Mouse (Mus musculus): ENCODE results near the gene Usp32. TPM values are rescaled to one million over a fixed set of nuclear protein-coding genes. Genes with fewer than 3 reads are reported as not detected.

The Usp32 gene
- total and polyA plus RNA-seq, 3 experiments, result 4.0 to 24.5 (median 22.6) TPM

DNA sequence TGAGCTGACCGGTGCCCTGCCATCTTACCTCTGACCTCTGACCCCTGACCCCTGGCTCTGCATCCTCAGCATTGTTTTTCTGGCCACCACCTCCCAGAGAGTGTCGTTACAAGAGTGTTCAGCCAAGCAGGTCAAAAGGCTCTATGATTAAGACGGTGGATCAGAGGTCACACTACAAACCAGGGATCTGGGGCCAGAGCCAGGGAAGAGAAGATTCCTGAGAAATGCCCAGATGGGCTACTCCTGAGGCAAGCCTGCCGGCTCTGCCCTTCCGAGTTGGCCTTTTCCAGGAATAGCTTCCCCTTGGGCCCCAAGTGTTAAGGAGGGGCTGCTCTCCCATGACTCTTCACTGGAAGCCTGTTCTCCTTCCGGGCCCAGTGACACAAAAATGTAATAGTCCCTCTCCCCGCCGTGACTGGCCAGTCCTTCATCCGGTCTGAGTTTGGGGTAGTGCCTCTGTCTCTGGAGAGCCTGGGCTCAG is 180.2 kb downstream of the Usp32 start:
- intact Hi-C loops (cut with DNase I), result loop anchor here (1.0 to 2.0 kb wide), 2 partner anchors 10 to 15 kb away; no protein-coding TSS in a partner anchor
- WGBS, result 4% methylated on average over 9 of the region's 9 CpGs
- DNase-seq, result peak; percentile 65 to 73
- peak overlapping the region; percentile 21 for H3K4me3 ChIP-seq
- H3K36me3 ChIP-seq (ENCODE audit: control insufficient read depth, insufficient read depth, low read length), result no peaks in the 10 kb centered on the region
- no peak overlapping the region for H3K9ac ChIP-seq (ENCODE audit: low read depth, low read length)
- no peaks in the 10 kb centered on the region for H3K79me2 ChIP-seq (replicated peaks; ENCODE audit: control insufficient read depth, insufficient read depth, low read length)
- H3K27me3 ChIP-seq (ENCODE audit: control insufficient read depth, insufficient read depth, low read length), result no peaks in the 10 kb centered on the region
- H3K27ac ChIP-seq, result peak overlapping the region; percentile 75
- TF ChIP-seq POLR2A (IDR thresholded peaks at IDR 0.05; ENCODE audit: insufficient read depth, low read depth, low read length) (peak; percentile 45; the same call in 1 of the 2 replicates), EP300 (IDR thresholded peaks at IDR 0.05; ENCODE audit: insufficient read depth, low read depth, low read length) (peak; percentile 54), CTCF (IDR thresholded peaks at IDR 0.05) (no peak)
- peaks cover 6% of the 10 kb centered on the region for H3K4me1 ChIP-seq (ENCODE audit: control insufficient read depth, insufficient read depth, low read length)

- 27% methylated on average over 5 of the region's 5 CpGs for WGBS
- H3K36me3 ChIP-seq (ENCODE audit: control insufficient read depth, insufficient read depth, low read length), result no peaks in the 10 kb centered on the region
- TF ChIP-seq CTCF (IDR thresholded peaks at IDR 0.05) (no peak), EP300 (IDR thresholded peaks at IDR 0.05; ENCODE audit: insufficient read depth, low read depth, low read length) (no peak), POLR2A (IDR thresholded peaks at IDR 0.05; ENCODE audit: insufficient read depth, low read depth, low read length) (no peak)
- no peaks in the 10 kb centered on the region for H3K27me3 ChIP-seq (ENCODE audit: control insufficient read depth, insufficient read depth, low read length)
- peak overlapping the region; percentile 21 for H3K4me3 ChIP-seq
- peak overlapping the region; percentile 75 for H3K27ac ChIP-seq
- intact Hi-C loops (cut with DNase I), result no loop called here
- H3K79me2 ChIP-seq (replicated peaks; ENCODE audit: control insufficient read depth, insufficient read depth, low read length), result no peaks in the 10 kb centered on the region
- no peak for DNase-seq
- H3K9ac ChIP-seq (ENCODE audit: low read depth, low read length), result peak overlapping the region; percentile 43
- peaks cover 6% of the 10 kb centered on the region for H3K4me1 ChIP-seq (ENCODE audit: control insufficient read depth, insufficient read depth, low read length)
Observed at GRCm38 (mm10) chr11:84959181-84959580, 180.8 kb downstream of the Usp32 start.

DNA sequence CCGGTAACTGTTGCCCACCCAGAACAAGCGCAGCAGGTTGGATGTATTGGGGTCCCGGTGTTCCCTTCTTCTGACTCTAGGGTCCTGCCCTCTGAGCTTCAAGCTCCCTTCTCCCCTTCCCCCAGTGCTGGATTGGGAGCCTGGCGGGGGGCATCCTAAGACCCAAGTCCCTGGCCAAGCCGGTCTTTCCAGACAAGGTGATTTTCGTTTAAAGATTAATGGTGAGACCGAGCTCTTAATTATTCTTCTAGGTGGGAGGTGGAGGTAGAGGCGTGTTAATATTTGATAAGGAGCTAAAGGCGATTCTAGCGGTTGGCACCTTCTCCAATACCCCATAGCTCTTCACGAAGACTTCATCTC is 181.7 kb downstream of the Usp32 start:
- no peaks in the 10 kb centered on the region for H3K27me3 ChIP-seq (ENCODE audit: control insufficient read depth, insufficient read depth, low read length)
- intact Hi-C loops (cut with DNase I), result no loop called here
- WGBS, result 5% methylated on average over 11 of the region's 11 CpGs
- no peaks in the 10 kb centered on the region for H3K79me2 ChIP-seq (replicated peaks; ENCODE audit: control insufficient read depth, insufficient read depth, low read length)
- DNase-seq, result peak in 1 of 2 experiments; percentile 33
- H3K36me3 ChIP-seq (ENCODE audit: control insufficient read depth, insufficient read depth, low read length), result no peaks in the 10 kb centered on the region
- peak overlapping the region; percentile 68 for H3K9ac ChIP-seq (ENCODE audit: low read depth, low read length)
- H3K27ac ChIP-seq, result peak overlapping the region; percentile 75
- no peak for TF ChIP-seq POLR2A (IDR thresholded peaks at IDR 0.05; ENCODE audit: insufficient read depth, low read depth, low read length)
- no peak for TF ChIP-seq EP300 (IDR thresholded peaks at IDR 0.05; ENCODE audit: insufficient read depth, low read depth, low read length)
- TF ChIP-seq CTCF (IDR thresholded peaks at IDR 0.05), result no peak
- peaks cover 6% of the 10 kb centered on the region for H3K4me1 ChIP-seq (ENCODE audit: control insufficient read depth, insufficient read depth, low read length)
- H3K4me3 ChIP-seq, result peak overlapping the region; percentile 51

GRCm38 (mm10) chr11:84957591-84958270 is 182.2 kb downstream of the Usp32 start, which contains the start of gene Car4:
Gene Car4 (plus strand): TSS chr11:84957786.
- peak; percentile 47 to 61 for DNase-seq
- TF ChIP-seq CTCF (IDR thresholded peaks at IDR 0.05) (peak; percentile 39), POLR2A (IDR thresholded peaks at IDR 0.05; ENCODE audit: insufficient read depth, low read depth, low read length) (peak; percentile 87), EP300 (IDR thresholded peaks at IDR 0.05; ENCODE audit: insufficient read depth, low read depth, low read length) (no peak)
- Histone ChIP-seq H3K36me3 (ENCODE audit: control insufficient read depth, insufficient read depth, low read length) (no peaks in the 10 kb centered on the region), H3K4me1 (ENCODE audit: control insufficient read depth, insufficient read depth, low read length) (peaks cover 6% of the 10 kb centered on the region), H3K27ac (peak within 1 kb of the TSS; percentile 75), H3K27me3 (ENCODE audit: control insufficient read depth, insufficient read depth, low read length) (no peaks in the 10 kb centered on the region), H3K9ac (ENCODE audit: low read depth, low read length) (peak within 1 kb of the TSS; percentile 68), H3K79me2 (replicated peaks; ENCODE audit: control insufficient read depth, insufficient read depth, low read length) (no peaks in the 10 kb centered on the region), H3K4me3 (peak within 1 kb of the TSS; percentile 51)
- WGBS, result 1% methylated on average over 49 of the region's 49 CpGs
- intact Hi-C loops (cut with DNase I), result no loop called here

GRCm38 (mm10) chr11:84957171-84957570 is 182.8 kb downstream of the Usp32 start:
- 6% methylated on average over 15 of the region's 15 CpGs for WGBS
- H3K36me3 ChIP-seq (ENCODE audit: control insufficient read depth, insufficient read depth, low read length), result no peaks in the 10 kb centered on the region
- H3K27me3 ChIP-seq (ENCODE audit: control insufficient read depth, insufficient read depth, low read length), result no peaks in the 10 kb centered on the region

DNA sequence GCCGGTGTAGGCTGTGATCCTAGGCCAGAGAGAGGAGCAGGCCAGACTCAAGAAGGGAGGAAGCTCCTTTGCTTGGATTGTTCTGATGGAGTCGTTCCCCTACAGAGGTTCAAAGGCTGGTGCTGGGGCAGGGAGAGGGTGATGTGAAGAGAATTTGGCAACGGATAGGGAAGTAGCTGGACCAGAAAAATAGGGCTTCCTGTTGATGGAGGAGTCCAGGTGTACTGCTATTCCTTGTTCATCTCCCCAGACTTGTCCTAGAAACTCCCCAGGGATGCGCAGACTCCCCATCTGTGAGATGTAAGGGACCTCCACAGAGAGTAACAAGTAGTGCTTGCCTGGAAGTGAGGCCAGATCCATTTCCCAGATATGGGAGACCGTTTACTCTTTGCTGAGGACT is 183.6 kb downstream of the Usp32 start:
- Histone ChIP-seq H3K79me2 (replicated peaks; ENCODE audit: control insufficient read depth, insufficient read depth, low read length) (no peaks in the 10 kb centered on the region), H3K27me3 (ENCODE audit: control insufficient read depth, insufficient read depth, low read length) (no peaks in the 10 kb centered on the region), H3K36me3 (ENCODE audit: control insufficient read depth, insufficient read depth, low read length) (no peaks in the 10 kb centered on the region), H3K4me1 (ENCODE audit: control insufficient read depth, insufficient read depth, low read length) (peaks cover 6% of the 10 kb centered on the region), H3K27ac (no peak overlapping the region), H3K9ac (ENCODE audit: low read depth, low read length) (no peak overlapping the region), H3K4me3 (no peak overlapping the region)
- DNase-seq, result no peak
- no peak for TF ChIP-seq CTCF (IDR thresholded peaks at IDR 0.05)
- TF ChIP-seq POLR2A (IDR thresholded peaks at IDR 0.05; ENCODE audit: insufficient read depth, low read depth, low read length), result no peak
- no peak for TF ChIP-seq EP300 (IDR thresholded peaks at IDR 0.05; ENCODE audit: insufficient read depth, low read depth, low read length)
- 33% methylated on average over 5 of the region's 5 CpGs for WGBS
- intact Hi-C loops (cut with DNase I), result no loop called here

More at GRCm38 (mm10) chr11:84957171-84957570, 182.8 kb downstream of the Usp32 start:
- DNase-seq, result no peak
- H3K79me2 ChIP-seq (replicated peaks; ENCODE audit: control insufficient read depth, insufficient read depth, low read length), result no peaks in the 10 kb centered on the region
- peak overlapping the region; percentile 51 for H3K4me3 ChIP-seq
- H3K4me1 ChIP-seq (ENCODE audit: control insufficient read depth, insufficient read depth, low read length), result peaks cover 6% of the 10 kb centered on the region
- no peak overlapping the region for H3K9ac ChIP-seq (ENCODE audit: low read depth, low read length)
- TF ChIP-seq EP300 (IDR thresholded peaks at IDR 0.05; ENCODE audit: insufficient read depth, low read depth, low read length) (no peak), POLR2A (IDR thresholded peaks at IDR 0.05; ENCODE audit: insufficient read depth, low read depth, low read length) (no peak), CTCF (IDR thresholded peaks at IDR 0.05) (no peak)
- no peak overlapping the region for H3K27ac ChIP-seq
- intact Hi-C loops (cut with DNase I), result no loop called here

Data from heart, adult 2 months (tissue).